Mouse (Mus musculus) layer of hippocampus, postnatal 25 days (tissue): ENCODE measurements around the gene Armt1. TPM values are rescaled to one million over a fixed set of nuclear protein-coding genes. Genes with fewer than 3 reads are reported as not detected.

ENCODE experiments used
- DNase-seq, 2 experiments: peaks; one replicate each; pipeline ENCODE4 v3.0.0; 2022; ENCODE audit warnings: mixed read lengths in 2 of 2, low spot score in 1 of 2; ENCODE audit errors: extremely low spot score in 1 of 2
- total RNA-seq, 2 experiments: library from RNA; stranded (reverse); gene quantifications; 2 replicates each; pipeline ENCODE4 v1.2.3; 2021

Armt1 gene
- 10 to 100 TPM; 19.6 to 23.8 TPM for total RNA-seq

DNA sequence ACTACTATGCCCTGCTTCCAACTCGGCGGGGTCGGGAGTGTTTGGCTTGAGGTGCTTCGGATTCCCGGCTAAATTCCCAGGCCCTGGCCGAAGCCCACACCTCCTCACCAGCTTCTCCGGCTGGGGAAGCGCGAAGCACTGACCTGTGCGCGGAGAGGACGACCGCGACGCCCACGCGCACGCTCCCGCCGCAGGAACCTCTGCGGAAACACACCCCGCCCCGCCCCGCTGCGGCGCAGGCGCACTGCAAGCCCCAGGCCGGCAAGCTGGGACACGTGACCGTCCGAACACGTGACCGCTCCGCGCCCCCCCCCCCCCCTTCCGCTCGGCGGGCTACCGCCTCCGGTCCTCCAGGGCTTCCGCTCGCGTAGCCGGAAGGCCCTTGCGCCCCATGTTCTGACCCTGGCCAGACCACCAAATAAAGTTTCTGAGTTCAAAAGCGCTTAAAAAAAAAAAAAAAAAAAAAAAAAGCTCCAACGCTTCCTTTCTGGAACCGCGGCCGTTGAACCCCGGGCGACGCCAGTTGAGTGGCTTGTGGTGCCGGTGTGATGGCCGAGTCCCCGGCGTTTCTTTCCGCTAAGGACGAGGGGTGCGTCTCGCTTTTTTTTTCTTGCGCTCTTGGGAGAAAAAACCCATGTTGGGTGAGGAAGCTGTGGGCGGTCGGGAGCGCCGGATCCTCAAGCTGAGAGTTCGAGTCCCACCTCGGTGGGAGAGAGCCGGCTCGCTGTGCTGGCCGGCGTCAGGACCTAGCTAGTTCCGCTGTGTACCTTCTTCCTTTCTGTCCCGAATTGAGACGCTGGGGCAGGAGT lies at the start of gene Armt1, which contains the start of gene Rmnd1:
TSS of gene Armt1 (plus strand) at position 345 of the 809 bp plus-strand sequence.
TSS of gene Rmnd1 (minus strand) at position 266 of the 809 bp plus-strand sequence.
- peak; percentile 92 for DNase-seq

GRCm38 (mm10) chr10:4384244-4384643 lies 48.0 kb upstream of the Armt1 start:
- no peak for DNase-seq

- DNase-seq: peak; percentile 81 to 86
Observed at GRCm38 (mm10) chr10:4386609-4387591, 45.4 kb upstream of the Armt1 start.

GRCm38 (mm10) chr10:4387701-4388383 lies 44.4 kb upstream of the Armt1 start, which contains the start of gene Zbtb2:
Gene Zbtb2, minus strand, starts transcription at chr10:4388108.
- DNase-seq: peak; percentile 46 to 50

- no peak for DNase-seq
Observed at GRCm38 (mm10) chr10:4388384-4388745, 43.9 kb upstream of the Armt1 start.

DNA sequence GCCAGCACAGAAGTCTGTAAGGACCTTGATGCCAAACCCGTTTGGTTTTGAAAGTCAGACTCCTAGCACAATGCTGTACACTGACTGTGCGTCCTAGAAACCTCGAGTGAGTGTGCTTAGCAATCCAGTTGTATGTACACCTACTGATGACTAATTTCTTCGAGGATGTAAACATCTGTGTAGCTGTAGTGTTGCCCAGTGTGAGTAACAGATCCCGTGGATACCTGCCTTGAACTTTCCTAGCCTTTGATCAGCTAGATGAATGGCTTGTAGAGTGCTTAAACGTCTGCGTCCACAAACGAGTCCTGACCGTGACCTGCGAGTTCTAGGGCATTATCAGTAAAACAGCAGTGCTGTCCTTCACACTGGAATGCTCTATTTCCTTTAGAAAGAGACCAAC lies 43.2 kb upstream of the Armt1 start:
- DNase-seq: no peak

DNA sequence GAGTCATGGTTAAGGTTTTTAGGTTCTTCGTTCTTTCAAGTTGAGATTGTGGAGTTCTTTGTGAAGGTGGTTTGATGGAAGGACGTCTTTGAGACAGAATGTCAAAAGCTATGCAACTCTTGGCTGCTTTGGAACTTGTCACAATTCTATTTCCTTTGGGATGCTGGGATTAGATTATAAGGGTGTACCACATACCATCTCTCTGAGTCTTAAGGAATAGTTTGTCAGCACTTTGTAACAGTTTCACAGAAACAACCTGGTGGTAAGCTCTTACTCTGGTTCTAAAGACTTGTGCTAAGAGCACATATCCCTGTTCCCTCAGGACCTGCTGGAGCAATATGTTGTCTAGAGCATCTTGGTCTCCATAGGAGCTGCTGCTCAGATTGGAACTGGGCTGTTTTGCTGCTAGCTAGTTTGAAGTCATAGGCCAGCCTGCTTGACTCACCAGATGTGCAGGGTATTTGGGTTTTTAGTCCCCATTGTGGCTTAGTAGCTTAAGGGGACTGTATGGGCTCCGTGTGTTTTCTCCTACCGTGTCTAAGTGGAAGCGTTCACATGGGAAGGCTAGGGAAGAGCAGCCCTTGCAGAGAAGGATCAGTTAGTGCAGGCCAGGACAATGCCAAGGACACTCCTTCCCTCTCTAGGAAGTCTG lies 42.7 kb upstream of the Armt1 start:
- DNase-seq: no peak

GRCm38 (mm10) chr10:4390550-4390949 lies 41.7 kb upstream of the Armt1 start:
- no peak for DNase-seq

DNA sequence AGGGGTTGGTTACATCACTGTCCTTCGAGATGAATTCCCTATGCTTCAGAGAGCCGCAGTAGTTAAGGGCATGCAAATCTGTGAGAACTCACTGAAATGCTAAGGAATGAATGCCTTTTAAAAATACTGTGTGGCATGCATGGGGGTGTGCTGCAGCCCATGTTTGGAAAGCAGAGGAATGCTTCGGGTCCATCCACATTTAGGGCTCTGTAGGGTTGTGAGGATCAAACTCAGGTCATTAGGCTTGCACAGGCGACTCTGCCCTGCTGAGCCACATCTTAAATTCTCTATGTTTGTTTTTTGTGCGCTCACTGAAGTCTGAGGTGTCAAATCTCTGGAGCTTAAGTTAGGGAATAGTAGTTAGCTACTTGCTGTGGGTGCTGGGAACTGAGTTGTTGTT lies 41.2 kb upstream of the Armt1 start:
- DNase-seq: no peak

GRCm38 (mm10) chr10:4391851-4392250 lies 40.4 kb upstream of the Armt1 start:
- DNase-seq: no peak

GRCm38 (mm10) chr10:4395321-4395720 lies 36.9 kb upstream of the Armt1 start:
- DNase-seq: no peak

GRCm38 (mm10) chr10:4398058-4398457 lies 34.2 kb upstream of the Armt1 start:
- no peak for DNase-seq

DNA sequence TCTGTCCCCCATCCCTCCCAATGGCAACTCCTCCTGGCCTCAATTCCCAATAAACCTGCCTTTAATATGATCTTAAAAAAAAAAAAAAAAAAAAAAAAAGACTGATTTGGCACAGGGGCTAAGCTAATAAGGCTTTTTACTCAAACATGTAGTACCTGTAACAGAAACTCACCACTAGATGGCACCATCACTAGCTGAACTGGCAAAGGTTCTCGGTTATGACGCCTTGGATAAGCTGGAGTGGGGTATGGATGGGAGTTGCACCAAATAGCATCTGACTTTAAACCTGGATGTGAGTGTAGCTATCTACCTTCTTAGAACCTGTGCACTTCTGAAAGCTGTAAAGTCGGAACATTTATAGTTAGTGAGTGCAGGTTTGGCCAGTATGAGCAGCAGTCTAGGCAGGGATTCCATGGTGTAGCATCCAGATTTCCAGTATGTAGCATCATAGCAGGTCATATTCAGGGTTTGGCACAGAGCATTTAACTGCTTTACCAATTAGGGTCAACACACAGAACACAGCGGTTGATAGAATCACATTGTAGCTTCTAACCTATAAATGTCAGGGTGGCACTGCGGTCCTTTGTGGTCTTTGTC lies 27.3 kb upstream of the Armt1 start:
- no peak for DNase-seq

DNA sequence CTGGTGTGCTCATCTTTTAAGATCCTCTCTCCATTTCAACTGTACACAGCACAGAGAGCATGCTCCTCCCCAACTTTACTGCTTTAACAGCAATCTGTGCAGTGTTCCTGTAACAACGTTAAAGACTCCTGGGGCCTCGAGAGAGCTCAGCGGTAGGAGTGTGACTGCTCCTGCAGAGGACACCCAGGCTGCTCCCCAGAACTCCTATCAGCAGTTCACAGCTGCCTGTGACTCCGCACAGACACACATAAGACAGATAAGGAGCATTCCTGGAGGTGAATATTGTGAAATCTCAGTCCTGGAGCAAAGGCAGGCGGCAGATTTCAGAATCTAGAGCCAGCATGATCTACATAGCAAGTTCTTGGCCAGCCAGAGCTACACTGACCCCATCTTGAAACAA lies 26.8 kb upstream of the Armt1 start:
- no peak for DNase-seq

DNA sequence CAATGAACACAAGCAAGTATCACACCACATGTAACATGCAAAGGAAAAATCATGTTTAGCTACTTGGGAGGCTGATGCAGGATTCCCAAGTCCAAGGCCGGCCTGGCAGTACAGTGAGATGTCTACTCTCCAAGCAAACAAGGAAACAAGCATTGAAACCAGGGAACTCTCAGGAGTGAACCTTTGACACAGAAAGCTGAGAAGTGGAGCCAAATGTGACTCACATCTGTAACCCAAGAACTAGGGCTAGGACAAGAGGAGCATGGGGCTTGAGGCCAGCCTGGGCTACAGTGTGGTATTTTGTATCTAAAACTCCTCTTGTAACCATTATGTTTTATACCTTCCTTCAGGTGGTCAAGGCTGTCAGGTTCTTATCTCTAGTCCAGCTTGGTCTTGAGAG lies 25.1 kb upstream of the Armt1 start:
- DNase-seq: no peak

DNA sequence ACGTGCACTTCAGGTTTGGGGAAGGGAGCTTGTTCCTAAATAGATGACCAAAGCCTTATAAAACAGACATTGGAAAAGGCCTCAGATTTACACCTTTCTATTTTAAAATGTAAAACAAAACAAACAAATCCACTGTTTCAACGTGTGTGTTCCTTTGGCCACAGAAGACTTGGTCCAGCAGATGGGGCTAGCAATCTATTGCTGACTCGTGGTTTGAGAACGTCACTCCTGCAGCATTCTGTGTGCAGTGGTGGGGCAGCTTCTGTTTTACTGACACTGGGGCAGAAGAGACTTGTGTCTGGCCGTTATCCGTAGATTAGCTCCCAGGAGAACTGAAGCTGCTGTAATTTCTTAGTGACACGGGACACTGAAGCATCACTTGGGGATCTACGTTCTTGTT lies 7.0 kb upstream of the Armt1 start:
- DNase-seq: no peak

GRCm38 (mm10) chr10:4430399-4430798 lies 1.9 kb upstream of the Armt1 start:
- no peak for DNase-seq

- DNase-seq: no peak
Observed at GRCm38 (mm10) chr10:4430826-4431225, 1.4 kb upstream of the Armt1 start.

DNA sequence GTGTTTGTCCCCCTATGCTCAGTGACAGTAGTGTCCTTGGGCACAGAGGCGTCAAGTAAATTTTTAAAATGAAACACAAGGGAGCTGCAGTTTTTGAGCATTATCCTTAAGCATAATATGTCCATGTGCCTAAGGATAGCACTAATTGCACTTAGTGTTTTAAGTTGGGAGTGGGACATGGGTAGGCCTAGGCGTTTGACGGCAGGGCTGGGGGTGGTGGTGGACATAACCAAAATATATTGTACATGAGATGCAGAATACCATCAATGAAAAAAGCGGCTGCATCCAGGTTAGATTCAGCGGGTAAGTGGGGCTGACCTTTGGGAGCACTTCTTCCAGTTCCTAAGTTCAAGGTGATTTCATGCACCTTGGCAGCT lies 533 bp upstream of the Armt1 start:
- DNase-seq: no peak
